Mouse (Mus musculus) limb, embryonic 11.5 days (tissue): ENCODE data around the gene Tcn2. TPM values are rescaled to one million over a fixed set of nuclear protein-coding genes. Genes with fewer than 3 reads are reported as not detected.

Source experiments
- ATAC-seq: fragments of 200-750 bp; cut with Nextera tagmentation; 2 replicates; pipeline ENCODE4 v1.8.0; 2017; ENCODE audit warnings: low read depth; ENCODE audit not compliant: insufficient number of reproducible peaks, low FRiP score, low TSS enrichment
- DNase-seq: peaks from one replicate; pipeline ENCODE4 v3.0.0-alpha.2; 2015; ENCODE audit warnings: low spot score
- H3K27ac ChIP-seq: fragments of 300-500 bp; sonication (generic); replicated peaks from 2 replicates; pipeline ENCODE4 v1.5.1; 2014; ENCODE audit warnings: low read depth, mild to moderate bottlenecking, low read length
- H3K27me3 ChIP-seq: fragments of 300-500 bp; sonication (generic); 2 replicates; pipeline ENCODE4 v1.6.1; 2014; ENCODE audit warnings: mild to moderate bottlenecking, low read length, mixed read lengths; ENCODE audit not compliant: control insufficient read depth, insufficient read depth
- H3K36me3 ChIP-seq: fragments of 300-500 bp; sonication (generic); 2 replicates; pipeline ENCODE4 v1.6.1; 2014; ENCODE audit warnings: mild to moderate bottlenecking, low read length, moderate library complexity, mixed read lengths; ENCODE audit not compliant: control insufficient read depth, insufficient read depth
- H3K4me1 ChIP-seq: fragments of 300-500 bp; sonication (generic); 2 replicates; pipeline ENCODE4 v1.6.1; 2014; ENCODE audit warnings: low read length, mixed read lengths; ENCODE audit not compliant: control insufficient read depth, insufficient read depth
- H3K4me2 ChIP-seq: fragments of 300-500 bp; sonication (generic); 2 replicates; pipeline ENCODE4 v1.6.1; 2014; ENCODE audit warnings: low read depth, mild to moderate bottlenecking, moderate library complexity; ENCODE audit not compliant: severe bottlenecking
- H3K4me3 ChIP-seq: fragments of 300-500 bp; sonication (generic); 2 replicates; pipeline ENCODE4 v1.5.1; 2014; ENCODE audit warnings: low read depth, low read length
- H3K9ac ChIP-seq: fragments of 300-500 bp; sonication (generic); 2 replicates; pipeline ENCODE4 v1.6.1; 2014; ENCODE audit warnings: mild to moderate bottlenecking, low read length
- H3K9me3 ChIP-seq: fragments of 300-500 bp; sonication (generic); 2 replicates; pipeline ENCODE4 v1.6.1; 2016; ENCODE audit warnings: low read length; ENCODE audit not compliant: control insufficient read depth
- WGBS: fragments of 180-500 bp; shearing (Covaris S2); extraction: QIAGEN DNeasy Blood & Tissue Kit; methylation state at CpG from one replicate; pipeline ENCODE4 v1.1.7; 2014; 5-methylcytosine and 5-hydroxymethylcytosine counted together
- polyA plus RNA-seq: library from polyadenylated mRNA; unstranded; fragments of >200 nt; fragmentation: Nextera tagmentation; extraction: Ambion mirVana; gene quantifications from 2 replicates; pipeline ENCODE4 v1.2.1, GENCODE M21; 2014

The Tcn2 gene
- polyA plus RNA-seq, 1 experiment from 2014 or later = 28.9 TPM

- Histone ChIP-seq H3K4me3 (no peak overlapping the region), H3K27ac (no peak overlapping the region), H3K4me1 (no peaks in the 10 kb centered on the region), H3K36me3 (no peaks in the 10 kb centered on the region), H3K9me3 (no peaks in the 10 kb centered on the region), H3K9ac (no peak overlapping the region), H3K4me2 (no peak overlapping the region), H3K27me3 (no peaks in the 10 kb centered on the region)
- ATAC-seq (no peak), DNase-seq (no peak)
- 92% methylated on average over 9 of the region's 9 CpGs for WGBS
Measured at GRCm38 (mm10) chr11:3922115-3922514, 9.8 kb downstream of the Tcn2 start.

- Histone ChIP-seq H3K27ac (no peak overlapping the region), H3K27me3 (no peaks in the 10 kb centered on the region), H3K9me3 (no peaks in the 10 kb centered on the region), H3K4me1 (no peaks in the 10 kb centered on the region), H3K4me2 (no peak overlapping the region), H3K9ac (no peak overlapping the region), H3K36me3 (no peaks in the 10 kb centered on the region), H3K4me3 (no peak overlapping the region)
- WGBS = 34% methylated on average over 8 of the region's 8 CpGs
- ATAC-seq (no peak), DNase-seq (peak; percentile 61)
Measured at GRCm38 (mm10) chr11:3921281-3921850, 10.6 kb downstream of the Tcn2 start.

GRCm38 (mm10) chr11:3920476-3920875 is 11.5 kb downstream of the Tcn2 start:
- Histone ChIP-seq H3K27ac (no peak overlapping the region), H3K4me1 (no peaks in the 10 kb centered on the region), H3K36me3 (no peaks in the 10 kb centered on the region), H3K27me3 (no peaks in the 10 kb centered on the region), H3K9me3 (no peaks in the 10 kb centered on the region), H3K9ac (no peak overlapping the region), H3K4me3 (no peak overlapping the region), H3K4me2 (no peak overlapping the region)
- ATAC-seq (no peak), DNase-seq (no peak)
- WGBS = 90% methylated on average over 7 of the region's 7 CpGs

- H3K4me2 ChIP-seq = no peak overlapping the region
- H3K4me1 ChIP-seq = no peaks in the 10 kb centered on the region
- DNase-seq = no peak
- H3K27me3 ChIP-seq = no peaks in the 10 kb centered on the region
- H3K27ac ChIP-seq = no peak overlapping the region
- no peak overlapping the region for H3K9ac ChIP-seq
- H3K9me3 ChIP-seq = no peaks in the 10 kb centered on the region
- ATAC-seq = no peak
- 73% methylated on average over 1 of the region's 1 CpGs for WGBS
- no peaks in the 10 kb centered on the region for H3K36me3 ChIP-seq
- H3K4me3 ChIP-seq = no peak overlapping the region
Measured at GRCm38 (mm10) chr11:3918738-3919137, 13.2 kb downstream of the Tcn2 start.

- H3K36me3 ChIP-seq = no peaks in the 10 kb centered on the region
- H3K4me3 ChIP-seq = peak within 1 kb of the TSS; percentile 45
- H3K4me2 ChIP-seq = peak within 1 kb of the TSS; percentile 83
- WGBS = under 1% methylated on average over 28 of the region's 28 CpGs
- H3K9ac ChIP-seq = peak within 1 kb of the TSS; percentile 50
- ATAC-seq (peak; percentile 37; the same call in 1 of the 2 replicates), DNase-seq (peak; percentile 93)
- peaks cover 8% of the 10 kb centered on the region for H3K4me1 ChIP-seq
- 0 out of 2 replicates have a peak within 1 kb of the TSS, but pooled peaks have one; percentile 10 for H3K27ac ChIP-seq
- peaks cover 11% of the 10 kb centered on the region for H3K27me3 ChIP-seq
- no peaks in the 10 kb centered on the region for H3K9me3 ChIP-seq
Measured at GRCm38 (mm10) chr11:3914109-3914840, 17.7 kb downstream of the Tcn2 start, which contains the start of gene Slc35e4. Slc35e4 (minus strand) TSS chr11:3914664.

- ATAC-seq (peak; percentile 59), DNase-seq (peak; percentile 86)
- Histone ChIP-seq H3K4me1 (peaks cover 8% of the 10 kb centered on the region), H3K27ac (0 out of 2 replicates have a peak overlapping the region, but pooled peaks have one; percentile 10), H3K9me3 (no peaks in the 10 kb centered on the region), H3K27me3 (peaks cover 11% of the 10 kb centered on the region), H3K4me3 (peak overlapping the region; percentile 45), H3K4me2 (peak overlapping the region; percentile 83), H3K9ac (peak overlapping the region; percentile 50), H3K36me3 (no peaks in the 10 kb centered on the region)
- WGBS = under 1% methylated on average over 63 of the region's 65 CpGs
Measured at GRCm38 (mm10) chr11:3913316-3914108, 18.4 kb downstream of the Tcn2 start.

- ATAC-seq = no peak; the same call in 1 of the 2 replicates
- peak overlapping the region; percentile 45 for H3K4me3 ChIP-seq
- DNase-seq = no peak
- peaks cover 8% of the 10 kb centered on the region for H3K4me1 ChIP-seq
- 0 out of 2 replicates have a peak overlapping the region, but pooled peaks have one; percentile 22 for H3K9ac ChIP-seq
- 5% methylated on average over 16 of the region's 16 CpGs for WGBS
- peak overlapping the region; percentile 83 for H3K4me2 ChIP-seq
- H3K27ac ChIP-seq = no peak overlapping the region
- peaks cover 11% of the 10 kb centered on the region for H3K27me3 ChIP-seq
- no peaks in the 10 kb centered on the region for H3K9me3 ChIP-seq
- H3K36me3 ChIP-seq = no peaks in the 10 kb centered on the region
Measured at GRCm38 (mm10) chr11:3912875-3913271, 19.1 kb downstream of the Tcn2 start.
